Comparison of ENCODE assay signal across 20 mouse cellular contexts in genomic region chr11:51035951-51036350, GRCm38 (mm10). TPM values are rescaled to one million over a fixed set of nuclear protein-coding genes. Genes with fewer than 3 reads are reported as not detected.
DNase-seq lines count a peak whose midpoint lies in the region; ATAC-seq and TF ChIP-seq lines count a peak whose summit lies in the region.
"Had no signal": no experiment of that assay in that cellular context is flagged by ENCODE, and none has a peak within 500 bp of the region (broad histone marks: within the 10 kb centered on the region; RNA-seq: fewer than 3 reads in every experiment).

No protein-coding gene starts in this region.

- no peaks in the 10 kb centered on the region for H3K9me3 ChIP-seq in hindbrain, postnatal 0 days (ENCODE audit: low read length)
- no peaks in the 10 kb centered on the region for H3K9me3 ChIP-seq in hindbrain, embryonic 16.5 days (ENCODE audit: control insufficient read depth, low read length)
- H3K9me3 ChIP-seq in midbrain, embryonic 14.5 days (ENCODE audit: control insufficient read depth, low read length) = no peaks in the 10 kb centered on the region
- no peaks in the 10 kb centered on the region for H3K9me3 ChIP-seq in midbrain, embryonic 13.5 days
- H3K9me3 ChIP-seq: embryonic facial prominence, embryonic 12.5 days; heart, embryonic 15.5 days; limb, embryonic 10.5 days had no signal

- no peak for TF ChIP-seq CTCF in hindbrain, postnatal 0 days (IDR thresholded peaks at IDR 0.05; ENCODE audit: low read depth)

- ATAC-seq in hindbrain, postnatal 0 days = no peak
- ATAC-seq in hindbrain, embryonic 16.5 days = no peak
- no peak for ATAC-seq in midbrain, embryonic 14.5 days (ENCODE audit: low FRiP score, low TSS enrichment)
- ATAC-seq in midbrain, embryonic 13.5 days = no peak

- 86% methylated on average over 2 of the region's 2 CpGs for WGBS in hindbrain, postnatal 0 days
- WGBS in hindbrain, embryonic 16.5 days = 91% methylated on average over 2 of the region's 2 CpGs
- 82% methylated on average over 2 of the region's 2 CpGs for WGBS in midbrain, embryonic 14.5 days
- whole genome bisulfite sequencing in midbrain, embryonic 13.5 days = 88% methylated on average over 2 of the region's 2 CpGs

- no peak overlapping the region for H3K9ac ChIP-seq in hindbrain, postnatal 0 days (replicated peaks; ENCODE audit: low read length)
- no peak overlapping the region for H3K9ac ChIP-seq in hindbrain, embryonic 16.5 days (ENCODE audit: low read depth, low read length)
- H3K9ac ChIP-seq in midbrain, embryonic 14.5 days (replicated peaks; ENCODE audit: low read length) = no peak overlapping the region
- no peak overlapping the region for H3K9ac ChIP-seq in midbrain, embryonic 13.5 days (replicated peaks)
- H3K9ac ChIP-seq: embryonic facial prominence, embryonic 12.5 days; heart, embryonic 15.5 days had no signal

- peak; percentile 33 for DNase-seq in hindbrain, postnatal 0 days (ENCODE audit: low spot score)
- DNase-seq in midbrain, embryonic 14.5 days = peak; percentile 17
- peak; percentile 88 for DNase-seq in adrenal gland, postnatal 10 days
- DNase-seq in ovary, postnatal 14 days (ENCODE audit: low spot score) = peak; percentile 33
- DNase-seq in spleen, postnatal 14 days (ENCODE audit: low spot score in 2 of 2) = no peak
- DNase-seq in embryo, embryonic 10.5 days (ENCODE audit: low spot score) = no peak
- DNase-seq: gastrocnemius, postnatal 36 days; right cerebral cortex, postnatal 14 days had no signal

- H3K4me1 ChIP-seq in hindbrain, postnatal 0 days (ENCODE audit: insufficient read depth, low read length) = no peaks in the 10 kb centered on the region
- no peaks in the 10 kb centered on the region for H3K4me1 ChIP-seq in hindbrain, embryonic 16.5 days (ENCODE audit: control insufficient read depth, insufficient read depth, low read depth, low read length)
- H3K4me1 ChIP-seq in midbrain, embryonic 14.5 days (ENCODE audit: control insufficient read depth, insufficient read depth, low read length) = no peaks in the 10 kb centered on the region
- no peaks in the 10 kb centered on the region for H3K4me1 ChIP-seq in midbrain, embryonic 13.5 days (replicated peaks)
- H3K4me1 ChIP-seq: embryonic facial prominence, embryonic 12.5 days; limb, embryonic 10.5 days had no signal

- no peaks in the 10 kb centered on the region for H3K27me3 ChIP-seq in hindbrain, postnatal 0 days (ENCODE audit: insufficient read depth, low read length)
- no peaks in the 10 kb centered on the region for H3K27me3 ChIP-seq in hindbrain, embryonic 16.5 days (replicated peaks; ENCODE audit: control insufficient read depth, insufficient read depth, low read length)
- H3K27me3 ChIP-seq in midbrain, embryonic 14.5 days (ENCODE audit: control insufficient read depth, insufficient read depth, low read length) = no peaks in the 10 kb centered on the region
- H3K27me3 ChIP-seq in midbrain, embryonic 13.5 days = no peaks in the 10 kb centered on the region
- H3K27me3 ChIP-seq: embryonic facial prominence, embryonic 12.5 days; heart, embryonic 15.5 days had no signal

- H3K36me3 ChIP-seq in hindbrain, postnatal 0 days (ENCODE audit: insufficient read depth, low read length) = no peaks in the 10 kb centered on the region
- H3K36me3 ChIP-seq in hindbrain, embryonic 16.5 days (ENCODE audit: control insufficient read depth, insufficient read depth, low read length) = no peaks in the 10 kb centered on the region
- H3K36me3 ChIP-seq in midbrain, embryonic 14.5 days (ENCODE audit: control insufficient read depth, insufficient read depth, low read length) = no peaks in the 10 kb centered on the region
- no peaks in the 10 kb centered on the region for H3K36me3 ChIP-seq in midbrain, embryonic 13.5 days
- H3K36me3 ChIP-seq: embryonic facial prominence, embryonic 12.5 days; G1E; heart, embryonic 15.5 days; limb, embryonic 10.5 days had no signal

- no peak overlapping the region for H3K4me3 ChIP-seq in hindbrain, postnatal 0 days (ENCODE audit: low read length)
- no peak overlapping the region for H3K4me3 ChIP-seq in hindbrain, embryonic 16.5 days (ENCODE audit: low read length)
- no peak overlapping the region for H3K4me3 ChIP-seq in midbrain, embryonic 14.5 days (replicated peaks; ENCODE audit: low read depth, low read length)
- H3K4me3 ChIP-seq in midbrain, embryonic 13.5 days (replicated peaks) = no peak overlapping the region
- H3K4me3 ChIP-seq: embryonic facial prominence, embryonic 12.5 days; heart, embryonic 15.5 days; layer of hippocampus, adult 2 months; limb, embryonic 10.5 days had no signal

- no peak overlapping the region for H3K27ac ChIP-seq in hindbrain, postnatal 0 days
- H3K27ac ChIP-seq in hindbrain, embryonic 16.5 days (ENCODE audit: low read depth, low read length) = no peak overlapping the region
- H3K27ac ChIP-seq in midbrain, embryonic 14.5 days (replicated peaks; ENCODE audit: low read depth, low read length) = no peak overlapping the region
- H3K27ac ChIP-seq in midbrain, embryonic 13.5 days = no peak overlapping the region
- H3K27ac ChIP-seq: embryonic facial prominence, embryonic 12.5 days; heart, embryonic 15.5 days; layer of hippocampus, adult 2 months; limb, embryonic 10.5 days had no signal

- H3K4me2 ChIP-seq in hindbrain, postnatal 0 days (ENCODE audit: low read depth, low read length) = no peak overlapping the region
- no peak overlapping the region for H3K4me2 ChIP-seq in hindbrain, embryonic 16.5 days (ENCODE audit: low read length)
- no peak overlapping the region for H3K4me2 ChIP-seq in midbrain, embryonic 14.5 days (ENCODE audit: low read length)
- H3K4me2 ChIP-seq in midbrain, embryonic 13.5 days (replicated peaks) = no peak overlapping the region
- H3K4me2 ChIP-seq: embryonic facial prominence, embryonic 12.5 days; heart, embryonic 15.5 days had no signal

RNA-seq across cellular contexts. Expression of gene Olfr1375, which starts 12.0 kb away (rescaled TPM):
- total RNA-seq in hindbrain, postnatal 0 days (2014; rRNA removed) = not detected in 2 replicates
- not detected in 2 replicates for polyA plus RNA-seq in hindbrain, postnatal 0 days (2015; fragmentation: Nextera tagmentation; extraction: Ambion mirVana)
- not detected in 2 replicates for polyA plus RNA-seq in hindbrain, embryonic 16.5 days (2015; fragmentation: Nextera tagmentation; extraction: Ambion mirVana)
- polyA plus RNA-seq in midbrain, embryonic 14.5 days (2014; fragmentation: Nextera tagmentation; extraction: Ambion mirVana) = not detected in 2 replicates
- not detected in 2 replicates for polyA plus RNA-seq in midbrain, embryonic 13.5 days (2015; fragmentation: Nextera tagmentation; extraction: Ambion mirVana)
- not detected for total RNA-seq in adrenal gland, postnatal 10 days (2021)
- total RNA-seq: G1E; gastrocnemius, postnatal 36 days; layer of hippocampus, adult 2 months; megakaryocyte progenitor cell, adult 5-6 weeks; neutrophil, adult 5-6 weeks had no signal
- polyA plus RNA-seq: embryonic facial prominence, embryonic 12.5 days; frontal cortex, adult 2 months; G1E; heart, embryonic 15.5 days; limb, embryonic 10.5 days; liver, embryonic 16.5 days; thymus, postnatal 0 days had no signal

RNA-seq across cellular contexts. Expression of gene Olfr54, which starts 21.9 kb away (rescaled TPM):
- total RNA-seq in hindbrain, postnatal 0 days (2014; rRNA removed) = not detected in 2 replicates
- not detected in 2 replicates for polyA plus RNA-seq in hindbrain, postnatal 0 days (2015; fragmentation: Nextera tagmentation; extraction: Ambion mirVana)
- not detected in 2 replicates for polyA plus RNA-seq in hindbrain, embryonic 16.5 days (2015; fragmentation: Nextera tagmentation; extraction: Ambion mirVana)
- not detected in 2 replicates for polyA plus RNA-seq in midbrain, embryonic 14.5 days (2014; fragmentation: Nextera tagmentation; extraction: Ambion mirVana)
- polyA plus RNA-seq in midbrain, embryonic 13.5 days (2015; fragmentation: Nextera tagmentation; extraction: Ambion mirVana) = not detected in 2 replicates
- total RNA-seq in adrenal gland, postnatal 10 days (2021) = under 1 TPM; 0.09 to 0.33 TPM
- total RNA-seq: gastrocnemius, postnatal 36 days; layer of hippocampus, adult 2 months; megakaryocyte progenitor cell, adult 5-6 weeks; neutrophil, adult 5-6 weeks had no signal
- polyA plus RNA-seq: embryonic facial prominence, embryonic 12.5 days; frontal cortex, adult 2 months; G1E; heart, embryonic 15.5 days; limb, embryonic 10.5 days; liver, embryonic 16.5 days; thymus, postnatal 0 days had no signal

RNA-seq across cellular contexts. Expression of gene Zfp354a, which starts 23.1 kb away (rescaled TPM):
- total RNA-seq in hindbrain, postnatal 0 days (2014; rRNA removed) = 5.4 and 6.2 TPM in 2 replicates
- 7.5 and 9.5 TPM in 2 replicates for polyA plus RNA-seq in hindbrain, postnatal 0 days (2015; fragmentation: Nextera tagmentation; extraction: Ambion mirVana)
- polyA plus RNA-seq in hindbrain, embryonic 16.5 days (2015; fragmentation: Nextera tagmentation; extraction: Ambion mirVana) = 13.2 TPM in 2 replicates
- 15.6 and 16.5 TPM in 2 replicates for polyA plus RNA-seq in midbrain, embryonic 14.5 days (2014; fragmentation: Nextera tagmentation; extraction: Ambion mirVana)
- 11.3 and 11.6 TPM in 2 replicates for polyA plus RNA-seq in midbrain, embryonic 13.5 days (2015; fragmentation: Nextera tagmentation; extraction: Ambion mirVana)
- total RNA-seq in adrenal gland, postnatal 10 days (2021) = 1 to 10 TPM; 4.5 to 5.8 TPM
- total RNA-seq: G1E; megakaryocyte progenitor cell, adult 5-6 weeks; neutrophil, adult 5-6 weeks had no signal
- polyA plus RNA-seq: G1E had no signal

RNA-seq across cellular contexts. Expression of gene Olfr51, which starts 32.6 kb away (rescaled TPM):
- not detected in 2 replicates for total RNA-seq in hindbrain, postnatal 0 days (2014; rRNA removed)
- not detected in 2 replicates for polyA plus RNA-seq in hindbrain, postnatal 0 days (2015; fragmentation: Nextera tagmentation; extraction: Ambion mirVana)
- not detected in 2 replicates for polyA plus RNA-seq in hindbrain, embryonic 16.5 days (2015; fragmentation: Nextera tagmentation; extraction: Ambion mirVana)
- polyA plus RNA-seq in midbrain, embryonic 14.5 days (2014; fragmentation: Nextera tagmentation; extraction: Ambion mirVana) = not detected in 2 replicates
- not detected in 2 replicates for polyA plus RNA-seq in midbrain, embryonic 13.5 days (2015; fragmentation: Nextera tagmentation; extraction: Ambion mirVana)
- not detected for total RNA-seq in adrenal gland, postnatal 10 days (2021)
- total RNA-seq: gastrocnemius, postnatal 36 days; layer of hippocampus, adult 2 months; megakaryocyte progenitor cell, adult 5-6 weeks; neutrophil, adult 5-6 weeks had no signal
- polyA plus RNA-seq: embryonic facial prominence, embryonic 12.5 days; frontal cortex, adult 2 months; G1E; heart, embryonic 15.5 days; limb, embryonic 10.5 days; liver, embryonic 16.5 days; thymus, postnatal 0 days had no signal

RNA-seq across cellular contexts. Expression of gene Olfr1377, which starts 54.2 kb away (rescaled TPM):
- not detected in 2 replicates for total RNA-seq in hindbrain, postnatal 0 days (2014; rRNA removed)
- not detected in 2 replicates for polyA plus RNA-seq in hindbrain, postnatal 0 days (2015; fragmentation: Nextera tagmentation; extraction: Ambion mirVana)
- not detected in 2 replicates for polyA plus RNA-seq in hindbrain, embryonic 16.5 days (2015; fragmentation: Nextera tagmentation; extraction: Ambion mirVana)
- not detected in 2 replicates for polyA plus RNA-seq in midbrain, embryonic 14.5 days (2014; fragmentation: Nextera tagmentation; extraction: Ambion mirVana)
- polyA plus RNA-seq in midbrain, embryonic 13.5 days (2015; fragmentation: Nextera tagmentation; extraction: Ambion mirVana) = not detected in 2 replicates
- total RNA-seq in adrenal gland, postnatal 10 days (2021) = not detected
- total RNA-seq: gastrocnemius, postnatal 36 days; layer of hippocampus, adult 2 months; megakaryocyte progenitor cell, adult 5-6 weeks; neutrophil, adult 5-6 weeks had no signal
- polyA plus RNA-seq: embryonic facial prominence, embryonic 12.5 days; frontal cortex, adult 2 months; G1E; heart, embryonic 15.5 days; limb, embryonic 10.5 days; liver, embryonic 16.5 days; thymus, postnatal 0 days had no signal

Comparison
In these comparisons a context has a peak if more than half of its experiments do, and no peak if none do; other contexts are left out.
1. DNase-seq: peak in hindbrain, postnatal 0 days (single experiment), midbrain, embryonic 14.5 days (single experiment), adrenal gland, postnatal 10 days (single experiment) and ovary, postnatal 14 days (single experiment); none in spleen, postnatal 14 days (0 of 2) and embryo, embryonic 10.5 days (single experiment).